Mouse (Mus musculus): Measurements from ENCODE around the gene Figla.

Gene Figla

GRCm38 (mm10) chr6:86028601-86029322 lies 12.8 kb downstream of the Figla start, which contains the start of gene Add2:
TSS of gene Add2 (plus strand) at chr6:86028681.
- peak; percentile 36 to 65 for DNase-seq (ENCODE audit: low spot score in 2 of 2)

- no peak for DNase-seq (ENCODE audit: low spot score in 2 of 2)
Observed at GRCm38 (mm10) chr6:86029323-86029713, 13.3 kb downstream of the Figla start.

- DNase-seq (ENCODE audit: low spot score in 2 of 2): no peak
Observed at GRCm38 (mm10) chr6:86031527-86031926, 15.6 kb downstream of the Figla start.

GRCm38 (mm10) chr6:86033635-86034034 lies 17.7 kb downstream of the Figla start:
- no peak for DNase-seq (ENCODE audit: low spot score in 2 of 2)

- no peak for DNase-seq (ENCODE audit: low spot score in 2 of 2)
Observed at GRCm38 (mm10) chr6:86038901-86039300, 22.9 kb downstream of the Figla start.

- DNase-seq (ENCODE audit: low spot score in 2 of 2): no peak
Observed at GRCm38 (mm10) chr6:86040140-86040539, 24.2 kb downstream of the Figla start.

- DNase-seq (ENCODE audit: low spot score in 2 of 2): no peak
Observed at GRCm38 (mm10) chr6:86047510-86047909, 31.5 kb downstream of the Figla start.

- DNase-seq (ENCODE audit: low spot score in 2 of 2): no peak
Observed at GRCm38 (mm10) chr6:86048509-86048908, 32.5 kb downstream of the Figla start.

- no peak for DNase-seq (ENCODE audit: low spot score in 2 of 2)
Observed at GRCm38 (mm10) chr6:86050586-86051268, 34.8 kb downstream of the Figla start.

- no peak for DNase-seq (ENCODE audit: low spot score in 2 of 2)
Observed at GRCm38 (mm10) chr6:86052032-86052459, 36.1 kb downstream of the Figla start.

GRCm38 (mm10) chr6:86052556-86052955 lies 36.6 kb downstream of the Figla start:
- no peak for DNase-seq (ENCODE audit: low spot score in 2 of 2)

- no peak for DNase-seq (ENCODE audit: low spot score in 2 of 2)
Observed at GRCm38 (mm10) chr6:86053099-86053498, 37.1 kb downstream of the Figla start.

- DNase-seq (ENCODE audit: low spot score in 2 of 2): no peak
Observed at GRCm38 (mm10) chr6:86053594-86053993, 37.6 kb downstream of the Figla start.

- DNase-seq (ENCODE audit: low spot score in 2 of 2): no peak
Observed at GRCm38 (mm10) chr6:86058475-86058874, 42.5 kb downstream of the Figla start.

- DNase-seq (ENCODE audit: low spot score in 2 of 2): no peak
Observed at GRCm38 (mm10) chr6:86059151-86059853, 43.3 kb downstream of the Figla start.

GRCm38 (mm10) chr6:86060170-86060569 lies 44.2 kb downstream of the Figla start:
- DNase-seq (ENCODE audit: low spot score in 2 of 2): no peak

- no peak for DNase-seq (ENCODE audit: low spot score in 2 of 2)
Observed at GRCm38 (mm10) chr6:86062226-86062625, 46.3 kb downstream of the Figla start.

- no peak for DNase-seq (ENCODE audit: low spot score in 2 of 2)
Observed at GRCm38 (mm10) chr6:86062684-86063083, 46.7 kb downstream of the Figla start.

- peak in 1 of 2 experiments; percentile 34 for DNase-seq (ENCODE audit: low spot score in 2 of 2)
Observed at GRCm38 (mm10) chr6:86064318-86065016, 48.5 kb downstream of the Figla start.

GRCm38 (mm10) chr6:86066727-86067126 lies 50.8 kb downstream of the Figla start:
- no peak for DNase-seq (ENCODE audit: low spot score in 2 of 2)

GRCm38 (mm10) chr6:86067145-86067544 lies 51.2 kb downstream of the Figla start:
- DNase-seq (ENCODE audit: low spot score in 2 of 2): no peak

GRCm38 (mm10) chr6:86069009-86069408 lies 53.0 kb downstream of the Figla start:
- no peak for DNase-seq (ENCODE audit: low spot score in 2 of 2)

All from cerebellum, postnatal 4 days (tissue).